In the genomic region with DNA sequence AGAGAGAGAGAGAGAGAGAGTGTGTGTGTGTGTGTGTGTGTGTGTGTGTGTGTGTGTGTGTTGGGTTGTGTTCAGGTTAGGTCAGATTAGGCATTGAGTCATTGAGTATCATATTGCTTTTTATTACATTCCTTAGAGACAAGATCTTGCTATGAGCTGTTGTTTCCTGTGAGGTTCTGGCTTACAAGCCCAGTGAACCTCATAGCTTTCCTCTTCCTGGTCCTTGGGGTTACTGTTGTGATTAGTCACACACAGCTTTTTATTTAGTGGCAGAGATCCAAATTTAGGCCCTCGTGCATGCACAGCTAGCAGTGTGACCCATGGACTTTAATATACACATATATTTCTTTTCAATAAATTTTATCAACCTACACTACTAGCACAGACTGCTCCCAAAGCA, we compare ENCODE assay signal across 21 mouse cellular contexts.
DNase-seq lines count a peak whose midpoint lies in the region; ATAC-seq and TF ChIP-seq lines count a peak whose summit lies in the region.
"Had no signal": no experiment of that assay in that cellular context is flagged by ENCODE, and none has a peak within 500 bp of the region (broad histone marks: within the 10 kb centered on the region; RNA-seq: fewer than 3 reads in every experiment).

No protein-coding gene starts in this region.

- no peaks in the 10 kb centered on the region for H3K27me3 ChIP-seq in kidney, embryonic 15.5 days
- no peaks in the 10 kb centered on the region for H3K27me3 ChIP-seq in limb, embryonic 13.5 days
- no peaks in the 10 kb centered on the region for H3K27me3 ChIP-seq in limb, embryonic 10.5 days (ENCODE audit: low read depth, poor library complexity, severe bottlenecking)
- no peaks in the 10 kb centered on the region for H3K27me3 ChIP-seq in limb, embryonic 14.5 days (ENCODE audit: control insufficient read depth, insufficient read depth, low read length)
- H3K27me3 ChIP-seq: embryonic facial prominence, embryonic 12.5 days; embryonic facial prominence, embryonic 15.5 days; forebrain, embryonic 15.5 days; hindbrain, embryonic 12.5 days; hindbrain, embryonic 15.5 days had no signal

- no peak overlapping the region for H3K27ac ChIP-seq in kidney, embryonic 15.5 days
- H3K27ac ChIP-seq in limb, embryonic 13.5 days = no peak overlapping the region
- H3K27ac ChIP-seq in limb, embryonic 10.5 days = no peak overlapping the region
- H3K27ac ChIP-seq in limb, embryonic 14.5 days (replicated peaks; ENCODE audit: low read depth, low read length) = no peak overlapping the region
- H3K27ac ChIP-seq: embryonic facial prominence, embryonic 12.5 days; embryonic facial prominence, embryonic 15.5 days; forebrain, embryonic 15.5 days; heart, adult 2 months; heart, embryonic 10.5 days; hindbrain, embryonic 12.5 days; hindbrain, embryonic 15.5 days had no signal

- 29% methylated on average over 1 of the region's 1 CpGs for WGBS in kidney, embryonic 15.5 days
- WGBS in limb, embryonic 13.5 days = 44% methylated on average over 1 of the region's 1 CpGs
- WGBS in limb, embryonic 10.5 days = 58% methylated on average over 1 of the region's 1 CpGs
- 23% methylated on average over 1 of the region's 1 CpGs for WGBS in limb, embryonic 14.5 days

- no peak overlapping the region for H3K9ac ChIP-seq in kidney, embryonic 15.5 days
- no peak overlapping the region for H3K9ac ChIP-seq in limb, embryonic 13.5 days
- H3K9ac ChIP-seq in limb, embryonic 14.5 days (ENCODE audit: low read depth, low read length, severe bottlenecking) = no peak overlapping the region
- H3K9ac ChIP-seq: embryonic facial prominence, embryonic 12.5 days; embryonic facial prominence, embryonic 15.5 days; forebrain, embryonic 15.5 days; hindbrain, embryonic 12.5 days; hindbrain, embryonic 15.5 days had no signal

- no peaks in the 10 kb centered on the region for H3K4me1 ChIP-seq in kidney, embryonic 15.5 days
- no peaks in the 10 kb centered on the region for H3K4me1 ChIP-seq in limb, embryonic 13.5 days
- no peaks in the 10 kb centered on the region for H3K4me1 ChIP-seq in limb, embryonic 10.5 days
- H3K4me1 ChIP-seq in limb, embryonic 14.5 days (ENCODE audit: control insufficient read depth, insufficient read depth, low read length) = no peaks in the 10 kb centered on the region
- H3K4me1 ChIP-seq: embryonic facial prominence, embryonic 12.5 days; embryonic facial prominence, embryonic 15.5 days; forebrain, embryonic 15.5 days; heart, embryonic 10.5 days; hindbrain, embryonic 12.5 days; hindbrain, embryonic 15.5 days had no signal

- no peaks in the 10 kb centered on the region for H3K9me3 ChIP-seq in kidney, embryonic 15.5 days (replicated peaks)
- H3K9me3 ChIP-seq in limb, embryonic 13.5 days = no peaks in the 10 kb centered on the region
- H3K9me3 ChIP-seq in limb, embryonic 10.5 days (replicated peaks) = no peaks in the 10 kb centered on the region
- H3K9me3 ChIP-seq in limb, embryonic 14.5 days (ENCODE audit: control insufficient read depth, low read length) = no peaks in the 10 kb centered on the region
- H3K9me3 ChIP-seq: embryonic facial prominence, embryonic 12.5 days; embryonic facial prominence, embryonic 15.5 days; forebrain, embryonic 15.5 days; heart, embryonic 10.5 days; hindbrain, embryonic 12.5 days; hindbrain, embryonic 15.5 days had no signal

- TF ChIP-seq POLR2A in limb, embryonic 14.5 days (IDR thresholded peaks at IDR 0.05; ENCODE audit: borderline replicate concordance, extremely low read depth, insufficient read depth, insufficient read length) = no peak

- ATAC-seq in kidney, embryonic 15.5 days (replicated peaks; ENCODE audit: low FRiP score) = peak; percentile 54; the same call in 1 of the 2 replicates
- ATAC-seq in limb, embryonic 13.5 days (ENCODE audit: low FRiP score, low read depth) = peak; percentile 36; the same call in 1 of the 2 replicates
- peak; percentile 30; the same call in 1 of the 2 replicates for ATAC-seq in limb, embryonic 14.5 days (ENCODE audit: low FRiP score, low read depth)
- ATAC-seq: forebrain, embryonic 15.5 days had no signal

- H3K4me2 ChIP-seq in kidney, embryonic 15.5 days = no peak overlapping the region
- no peak overlapping the region for H3K4me2 ChIP-seq in limb, embryonic 13.5 days (replicated peaks)
- H3K4me2 ChIP-seq in limb, embryonic 14.5 days (replicated peaks; ENCODE audit: low read depth, low read length, severe bottlenecking) = no peak overlapping the region
- H3K4me2 ChIP-seq: embryonic facial prominence, embryonic 12.5 days; embryonic facial prominence, embryonic 15.5 days; forebrain, embryonic 15.5 days; hindbrain, embryonic 12.5 days; hindbrain, embryonic 15.5 days had no signal

- H3K36me3 ChIP-seq in kidney, embryonic 15.5 days = no peaks in the 10 kb centered on the region
- no peaks in the 10 kb centered on the region for H3K36me3 ChIP-seq in limb, embryonic 13.5 days
- H3K36me3 ChIP-seq in limb, embryonic 10.5 days = no peaks in the 10 kb centered on the region
- H3K36me3 ChIP-seq in limb, embryonic 14.5 days (ENCODE audit: control insufficient read depth, insufficient read depth, low read length) = no peaks in the 10 kb centered on the region
- H3K36me3 ChIP-seq: embryonic facial prominence, embryonic 12.5 days; embryonic facial prominence, embryonic 15.5 days; forebrain, embryonic 15.5 days; heart, embryonic 10.5 days; hindbrain, embryonic 12.5 days; hindbrain, embryonic 15.5 days had no signal

- DNase-seq in kidney, postnatal 10 days = no peak
- no peak for DNase-seq in limb, embryonic 10.5 days (ENCODE audit: low spot score)
- DNase-seq in 416B (ENCODE audit: low read depth) = peak; percentile 56
- peak; percentile 6 for DNase-seq in limb, embryonic 14.5 days (ENCODE audit: low spot score)
- no peak for DNase-seq in liver
- DNase-seq: adrenal gland, adult 2 months; adrenal gland, postnatal 14 days; cerebellum, adult 11 months; cerebellum, adult 2 months; cerebellum, adult 9-11 months; cerebellum, postnatal 25 days; gastrocnemius, postnatal 25 days; heart, adult 2 months had no signal

- H3K4me3 ChIP-seq in kidney, embryonic 15.5 days (replicated peaks) = no peak overlapping the region
- no peak overlapping the region for H3K4me3 ChIP-seq in limb, embryonic 13.5 days
- no peak overlapping the region for H3K4me3 ChIP-seq in limb, embryonic 10.5 days
- no peak overlapping the region for H3K4me3 ChIP-seq in limb, embryonic 14.5 days (replicated peaks; ENCODE audit: low read length)
- H3K4me3 ChIP-seq: embryonic facial prominence, embryonic 12.5 days; embryonic facial prominence, embryonic 15.5 days; forebrain, embryonic 15.5 days; heart, adult 2 months; heart, embryonic 10.5 days; hindbrain, embryonic 12.5 days; hindbrain, embryonic 15.5 days had no signal

Comparison
In these comparisons a context has a peak if more than half of its experiments do, and no peak if none do; other contexts are left out.
1. DNase-seq: peak in 416B (single experiment) and limb, embryonic 14.5 days (single experiment); none in kidney, postnatal 10 days (single experiment), limb, embryonic 10.5 days (single experiment) and liver (single experiment).
2. Peak in every context shown above with its lines, with median percentiles within 50 percentile points of each other: ATAC-seq.